Mouse (Mus musculus): Measurements from ENCODE around the gene Nfe2l2. TPM values are rescaled to one million over a fixed set of nuclear protein-coding genes. Genes with fewer than 3 reads are reported as not detected.
"Not testable (repeated sequence)": the region's sequence is repeated elsewhere in the genome, so short reads cannot be mapped to it uniquely, and the experiment has no call there.

The Nfe2l2 gene
- polyA plus RNA-seq, 1 experiment = 42.2 TPM

DNA sequence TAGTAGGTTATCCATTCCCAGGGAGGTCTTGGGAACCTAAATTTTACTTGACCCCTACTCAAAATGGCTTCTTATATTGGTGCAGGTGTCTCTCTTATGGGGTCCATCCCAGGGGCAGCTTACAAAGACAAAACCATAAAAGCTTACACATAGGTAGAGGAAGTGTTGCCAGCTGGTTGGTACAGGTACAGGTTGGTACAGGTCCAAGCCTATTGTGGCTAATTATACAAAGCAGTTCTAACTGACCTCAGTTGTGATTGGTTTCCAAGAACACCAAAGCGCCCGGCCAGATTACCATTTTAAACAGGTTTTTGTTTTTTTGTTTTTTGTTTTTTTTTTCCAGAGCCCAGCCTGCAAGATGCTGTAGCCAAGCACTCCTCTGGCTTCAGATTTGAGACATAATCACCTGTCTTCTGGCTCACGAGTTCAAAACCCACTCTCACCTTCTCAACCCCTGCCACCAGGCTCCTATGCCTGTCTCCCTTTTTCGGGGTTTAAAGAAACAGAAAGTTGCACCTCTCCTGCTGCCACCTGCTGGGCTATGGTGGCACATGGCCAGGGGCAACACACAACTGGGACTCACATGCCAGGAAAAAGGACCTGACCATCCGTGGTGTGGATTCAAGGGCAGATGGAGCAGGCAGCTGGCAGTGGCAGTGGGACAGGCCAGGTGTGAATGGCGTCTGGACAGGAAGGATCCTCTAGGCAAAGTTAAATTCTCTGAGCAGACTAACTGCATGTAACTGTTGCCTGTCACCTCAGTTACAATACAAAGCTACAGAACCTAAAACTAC lies 68.0 kb downstream of the Nfe2l2 start:
- Histone ChIP-seq H3K4me3 (ENCODE audit: control insufficient read depth, insufficient read depth, low read length) (no peak overlapping the region), H3K36me3 (ENCODE audit: control insufficient read depth, insufficient read depth, low read length) (no peaks in the 10 kb centered on the region), H3K27ac (ENCODE audit: control insufficient read depth, insufficient read depth, low read length) (no peak overlapping the region), H3K27me3 (ENCODE audit: control insufficient read depth, insufficient read depth, low read length) (no peaks in the 10 kb centered on the region), H3K4me1 (replicated peaks; ENCODE audit: control insufficient read depth, insufficient read depth, low read length) (peaks cover 13% of the 10 kb centered on the region)
- DNase-seq = peak; percentile 76
- 38% methylated on average over 6 of the region's 6 CpGs for WGBS
- TF ChIP-seq CTCF (IDR thresholded peaks at IDR 0.05; ENCODE audit: borderline replicate concordance, control insufficient read depth, extremely low read depth, insufficient read depth, low read length, poor library complexity) (peak; percentile 80), POLR2A (IDR thresholded peaks at IDR 0.05; ENCODE audit: control insufficient read depth, extremely low read depth, insufficient read depth, low read length, poor library complexity) (no peak)

DNA sequence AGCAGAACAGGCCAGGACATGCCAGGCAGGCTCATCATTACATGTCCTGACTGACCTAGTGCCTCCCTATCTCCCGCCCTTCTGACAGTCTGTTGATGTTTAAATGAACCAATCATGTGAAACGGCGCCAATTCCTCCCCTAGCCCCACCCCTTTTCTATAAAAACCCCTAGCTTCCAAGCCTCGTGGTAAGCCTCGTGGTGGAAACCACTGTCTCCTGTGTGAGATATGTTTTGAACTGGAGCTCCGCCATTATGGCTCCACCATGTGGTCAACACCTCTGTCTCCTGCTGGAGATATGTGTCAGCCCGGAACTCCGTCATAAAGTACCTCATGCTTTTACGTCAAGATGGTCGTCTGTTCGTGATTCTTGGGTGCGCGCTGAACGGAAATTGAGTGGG lies 70.0 kb downstream of the Nfe2l2 start:
- WGBS = 83% methylated on average over 14 of the region's 14 CpGs
- not testable (repeated sequence) for H3K4me3 ChIP-seq (ENCODE audit: control insufficient read depth, insufficient read depth, low read length); DNase-seq; H3K27ac ChIP-seq (ENCODE audit: control insufficient read depth, insufficient read depth, low read length); H3K27me3 ChIP-seq (ENCODE audit: control insufficient read depth, insufficient read depth, low read length); H3K36me3 ChIP-seq (ENCODE audit: control insufficient read depth, insufficient read depth, low read length)
- H3K4me1 ChIP-seq (replicated peaks; ENCODE audit: control insufficient read depth, insufficient read depth, low read length) = peaks cover 12% of the 10 kb centered on the region

DNA sequence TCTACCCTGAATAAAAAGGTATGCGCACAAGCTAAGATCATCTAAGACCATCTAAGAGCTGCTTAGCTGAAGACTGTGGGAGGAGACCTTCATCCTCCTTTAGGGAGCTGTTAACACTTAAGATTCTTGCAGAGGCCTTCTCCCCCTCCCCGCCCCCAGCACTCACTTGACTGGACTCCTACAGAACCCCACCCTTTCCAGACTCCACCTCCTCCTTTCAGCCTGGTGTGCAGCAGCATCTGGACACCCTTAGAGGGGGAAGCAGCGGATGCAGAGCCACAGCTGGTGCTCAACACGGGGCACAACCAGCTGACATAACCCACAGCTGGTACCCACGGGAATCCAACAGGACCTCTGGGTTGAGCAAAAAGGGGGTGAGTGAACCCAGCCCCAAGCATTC lies 70.7 kb downstream of the Nfe2l2 start:
- TF ChIP-seq CTCF (IDR thresholded peaks at IDR 0.05; ENCODE audit: borderline replicate concordance, control insufficient read depth, extremely low read depth, insufficient read depth, low read length, poor library complexity) = no peak
- 50% methylated on average over 5 of the region's 5 CpGs for WGBS
- peaks cover 11% of the 10 kb centered on the region for H3K4me1 ChIP-seq (replicated peaks; ENCODE audit: control insufficient read depth, insufficient read depth, low read length)
- no peak for DNase-seq
- no peaks in the 10 kb centered on the region for H3K27me3 ChIP-seq (ENCODE audit: control insufficient read depth, insufficient read depth, low read length)
- H3K4me3 ChIP-seq (ENCODE audit: control insufficient read depth, insufficient read depth, low read length) = no peak overlapping the region
- no peaks in the 10 kb centered on the region for H3K36me3 ChIP-seq (ENCODE audit: control insufficient read depth, insufficient read depth, low read length)
- no peak overlapping the region for H3K27ac ChIP-seq (ENCODE audit: control insufficient read depth, insufficient read depth, low read length)

DNA sequence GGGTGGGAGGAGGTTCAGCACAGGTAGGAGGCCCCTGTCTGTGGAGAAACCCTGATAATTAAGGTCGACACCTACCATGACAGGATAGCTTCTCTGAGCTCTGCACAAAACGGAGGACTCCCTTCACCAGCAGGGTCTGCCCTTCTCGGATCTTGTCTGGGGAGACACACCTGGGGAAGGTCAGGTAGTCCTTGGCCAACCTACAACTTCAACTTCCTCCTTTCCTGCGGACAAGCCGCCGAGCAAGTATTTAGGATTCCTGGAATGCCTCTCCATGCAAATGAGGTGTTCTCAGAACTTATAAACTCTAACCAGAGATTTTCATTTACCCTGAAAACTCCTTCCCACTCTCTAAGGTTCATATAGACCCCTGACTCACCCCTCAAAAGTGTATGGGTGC lies 71.1 kb downstream of the Nfe2l2 start:
- no peak overlapping the region for H3K4me3 ChIP-seq (ENCODE audit: control insufficient read depth, insufficient read depth, low read length)
- TF ChIP-seq CTCF (IDR thresholded peaks at IDR 0.05; ENCODE audit: borderline replicate concordance, control insufficient read depth, extremely low read depth, insufficient read depth, low read length, poor library complexity) = no peak
- TF ChIP-seq POLR2A (IDR thresholded peaks at IDR 0.05; ENCODE audit: control insufficient read depth, extremely low read depth, insufficient read depth, low read length, poor library complexity) = no peak
- WGBS = 72% methylated on average over 6 of the region's 6 CpGs
- H3K36me3 ChIP-seq (ENCODE audit: control insufficient read depth, insufficient read depth, low read length) = no peaks in the 10 kb centered on the region
- no peaks in the 10 kb centered on the region for H3K27me3 ChIP-seq (ENCODE audit: control insufficient read depth, insufficient read depth, low read length)
- H3K4me1 ChIP-seq (replicated peaks; ENCODE audit: control insufficient read depth, insufficient read depth, low read length) = peaks cover 11% of the 10 kb centered on the region
- no peak for DNase-seq
- no peak overlapping the region for H3K27ac ChIP-seq (ENCODE audit: control insufficient read depth, insufficient read depth, low read length)

DNA sequence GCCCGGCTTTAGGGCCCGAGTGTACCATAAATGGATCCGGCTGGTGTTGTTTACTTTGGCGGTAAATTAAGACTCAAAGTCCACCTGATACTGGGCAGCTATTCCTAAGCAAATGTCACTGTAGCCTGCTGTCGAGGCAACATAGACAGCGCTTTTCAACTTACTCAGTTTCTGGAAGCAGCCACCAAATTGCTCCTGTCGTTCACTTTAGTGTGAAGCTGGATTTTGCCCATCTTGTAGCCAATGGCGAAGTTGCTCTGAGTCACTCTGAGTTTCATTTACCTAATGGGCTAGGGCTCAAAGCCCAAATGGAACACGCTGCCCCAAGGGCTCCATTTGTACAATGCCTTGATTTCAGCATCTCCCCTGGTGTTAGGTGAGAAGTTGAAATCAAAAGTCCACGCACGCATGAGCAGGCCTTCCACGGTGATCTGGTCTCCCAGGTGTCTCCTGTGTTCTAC lies 71.7 kb downstream of the Nfe2l2 start:
- DNase-seq = no peak
- no peaks in the 10 kb centered on the region for H3K36me3 ChIP-seq (ENCODE audit: control insufficient read depth, insufficient read depth, low read length)
- WGBS = 92% methylated on average over 12 of the region's 12 CpGs
- peaks cover 9% of the 10 kb centered on the region for H3K4me1 ChIP-seq (replicated peaks; ENCODE audit: control insufficient read depth, insufficient read depth, low read length)
- no peaks in the 10 kb centered on the region for H3K27me3 ChIP-seq (ENCODE audit: control insufficient read depth, insufficient read depth, low read length)
- no peak for TF ChIP-seq CTCF (IDR thresholded peaks at IDR 0.05; ENCODE audit: borderline replicate concordance, control insufficient read depth, extremely low read depth, insufficient read depth, low read length, poor library complexity)
- no peak for TF ChIP-seq POLR2A (IDR thresholded peaks at IDR 0.05; ENCODE audit: control insufficient read depth, extremely low read depth, insufficient read depth, low read length, poor library complexity)
- H3K27ac ChIP-seq (ENCODE audit: control insufficient read depth, insufficient read depth, low read length) = no peak overlapping the region
- H3K4me3 ChIP-seq (ENCODE audit: control insufficient read depth, insufficient read depth, low read length) = no peak overlapping the region

DNA sequence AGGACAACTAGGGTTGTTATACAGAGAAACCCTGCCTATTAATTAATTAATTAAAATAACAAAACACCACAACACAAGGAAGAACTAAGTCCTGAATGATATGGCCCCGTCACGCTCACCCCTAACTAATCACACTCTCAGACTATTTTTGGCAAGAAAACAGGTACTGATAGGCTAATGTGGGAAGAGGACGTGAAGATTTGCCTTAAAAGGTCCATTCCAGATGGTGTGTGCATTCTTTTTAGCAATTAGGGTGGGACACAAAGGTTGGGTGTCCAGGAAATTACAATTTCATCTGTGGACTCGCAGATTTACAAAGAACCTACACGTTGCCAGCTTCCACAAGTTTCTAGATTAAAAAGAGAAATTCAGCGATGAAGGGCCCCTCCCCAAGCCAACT lies 72.4 kb downstream of the Nfe2l2 start:
- H3K27ac ChIP-seq (ENCODE audit: control insufficient read depth, insufficient read depth, low read length) = no peak overlapping the region

DNA sequence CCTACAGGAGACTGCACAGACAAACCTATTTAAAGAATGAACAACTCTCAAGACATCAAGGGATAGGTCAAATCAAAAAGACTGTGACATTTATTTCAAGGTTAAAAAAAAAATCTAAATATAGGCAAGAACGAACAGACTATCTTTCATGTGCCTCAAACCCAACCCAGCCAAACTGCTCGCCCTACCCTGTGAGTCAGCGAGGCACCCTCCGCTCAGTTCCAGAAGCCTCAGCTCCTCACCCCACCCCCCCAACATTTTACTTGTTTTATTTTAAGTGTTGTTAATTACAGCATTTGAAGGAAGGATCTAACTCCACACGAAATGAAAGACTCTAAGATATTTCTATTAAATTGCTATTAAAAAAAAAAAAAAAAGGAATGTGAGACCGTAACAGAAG lies 73.0 kb downstream of the Nfe2l2 start:
- 63% methylated on average over 6 of the region's 6 CpGs for WGBS
- no peaks in the 10 kb centered on the region for H3K36me3 ChIP-seq (ENCODE audit: control insufficient read depth, insufficient read depth, low read length)
- no peak overlapping the region for H3K4me3 ChIP-seq (ENCODE audit: control insufficient read depth, insufficient read depth, low read length)
- no peak for TF ChIP-seq CTCF (IDR thresholded peaks at IDR 0.05; ENCODE audit: borderline replicate concordance, control insufficient read depth, extremely low read depth, insufficient read depth, low read length, poor library complexity)
- TF ChIP-seq POLR2A (IDR thresholded peaks at IDR 0.05; ENCODE audit: control insufficient read depth, extremely low read depth, insufficient read depth, low read length, poor library complexity) = no peak
- no peak for DNase-seq
- no peak overlapping the region for H3K27ac ChIP-seq (ENCODE audit: control insufficient read depth, insufficient read depth, low read length)
- H3K27me3 ChIP-seq (ENCODE audit: control insufficient read depth, insufficient read depth, low read length) = no peaks in the 10 kb centered on the region
- peaks cover 5% of the 10 kb centered on the region for H3K4me1 ChIP-seq (replicated peaks; ENCODE audit: control insufficient read depth, insufficient read depth, low read length)

More for the DNA sequence above, 72.4 kb downstream of the Nfe2l2 start:
- no peak for DNase-seq
- no peak overlapping the region for H3K4me3 ChIP-seq (ENCODE audit: control insufficient read depth, insufficient read depth, low read length)
- WGBS = 92% methylated on average over 6 of the region's 6 CpGs
- no peaks in the 10 kb centered on the region for H3K27me3 ChIP-seq (ENCODE audit: control insufficient read depth, insufficient read depth, low read length)
- TF ChIP-seq CTCF (IDR thresholded peaks at IDR 0.05; ENCODE audit: borderline replicate concordance, control insufficient read depth, extremely low read depth, insufficient read depth, low read length, poor library complexity) (no peak), POLR2A (IDR thresholded peaks at IDR 0.05; ENCODE audit: control insufficient read depth, extremely low read depth, insufficient read depth, low read length, poor library complexity) (no peak)
- no peaks in the 10 kb centered on the region for H3K36me3 ChIP-seq (ENCODE audit: control insufficient read depth, insufficient read depth, low read length)
- peaks cover 9% of the 10 kb centered on the region for H3K4me1 ChIP-seq (replicated peaks; ENCODE audit: control insufficient read depth, insufficient read depth, low read length)

Measured in thymus, adult 2 months (tissue).